Mouse (Mus musculus) WW6 (cell line): ENCODE results near the gene Gm21852.
"Not testable (repeated sequence)": the region's sequence is repeated elsewhere in the genome, so short reads cannot be mapped to it uniquely, and the experiment has no call there.

Source experiments
- DNase-seq: peaks from one replicate; pipeline ENCODE4 v3.0.0-alpha.2; 2013; ENCODE audit warnings: low read depth, low spot score

Gene Gm21852

DNA sequence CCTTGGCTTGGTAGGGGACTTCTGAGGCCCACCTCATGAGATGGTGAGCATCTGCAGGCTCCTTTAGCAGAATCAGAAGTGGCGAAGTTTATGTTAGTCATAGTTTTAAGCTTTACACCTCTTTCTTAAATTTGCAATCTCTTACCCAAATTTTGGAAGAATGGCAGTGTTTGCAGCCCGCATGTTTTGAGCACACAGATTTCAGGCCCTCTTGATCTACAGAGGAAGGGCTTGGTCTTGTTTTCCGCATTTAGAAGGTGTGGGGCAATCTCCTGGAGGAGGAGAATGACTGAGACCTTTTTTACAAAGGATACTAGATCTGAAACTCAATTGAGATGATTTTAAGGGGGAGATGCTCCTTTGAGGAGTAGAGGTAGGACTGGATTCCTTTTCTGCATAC lies at the start of gene Gm21852:
Gm21852 (minus strand) TSS at position 101 of the 400 bp plus-strand sequence.
- DNase-seq, result not testable (repeated sequence)
